Mouse (Mus musculus) left cerebral cortex, postnatal 25 days (tissue): Measurements from ENCODE around the gene Mettl13. TPM values are rescaled to one million over a fixed set of nuclear protein-coding genes. Genes with fewer than 3 reads are reported as not detected.
A peak's percentile ranks its signal among the peaks of the same experiment; 100 is the strongest.

Experiments
- DNase-seq, 2 experiments: peaks; one replicate each; pipeline ENCODE4 v3.0.0; 2022; ENCODE audit warnings: low spot score in 2 of 2, mixed read lengths in 1 of 2
- intact Hi-C: fragments of 180-260 bp; cut with DNase I; formaldehyde crosslinking; loops from one replicate; pipeline ENCODE4 v1.15.1; 2025
- total RNA-seq, 2 experiments: library from RNA; stranded (reverse); gene quantifications; 2 replicates each; pipeline ENCODE4 v1.2.3; 2021

Mettl13 gene
- total RNA-seq, 2 experiments from 2014 or later = 10.5 to 10.7 TPM

DNA sequence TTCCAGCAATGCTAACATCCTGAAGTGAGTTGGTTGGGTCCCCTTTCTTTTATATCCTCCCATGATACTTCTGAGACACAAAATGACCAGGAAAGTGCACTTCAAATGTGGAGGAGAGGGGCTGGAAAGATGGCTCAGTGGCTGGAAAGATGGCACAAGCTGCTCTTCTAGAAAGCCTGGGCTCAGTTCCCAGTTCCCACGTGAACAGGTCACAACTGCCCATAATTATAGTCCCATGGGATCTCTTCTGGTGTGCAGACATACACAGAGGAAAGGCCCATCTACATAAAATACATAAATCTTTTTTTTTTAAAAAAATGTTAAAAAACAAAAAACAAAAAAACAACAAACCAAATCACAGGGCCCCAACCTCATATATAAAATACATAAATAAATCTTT lies 5.1 kb downstream of the Mettl13 start:
- no peak for DNase-seq
- intact Hi-C loops = no loop called here

DNA sequence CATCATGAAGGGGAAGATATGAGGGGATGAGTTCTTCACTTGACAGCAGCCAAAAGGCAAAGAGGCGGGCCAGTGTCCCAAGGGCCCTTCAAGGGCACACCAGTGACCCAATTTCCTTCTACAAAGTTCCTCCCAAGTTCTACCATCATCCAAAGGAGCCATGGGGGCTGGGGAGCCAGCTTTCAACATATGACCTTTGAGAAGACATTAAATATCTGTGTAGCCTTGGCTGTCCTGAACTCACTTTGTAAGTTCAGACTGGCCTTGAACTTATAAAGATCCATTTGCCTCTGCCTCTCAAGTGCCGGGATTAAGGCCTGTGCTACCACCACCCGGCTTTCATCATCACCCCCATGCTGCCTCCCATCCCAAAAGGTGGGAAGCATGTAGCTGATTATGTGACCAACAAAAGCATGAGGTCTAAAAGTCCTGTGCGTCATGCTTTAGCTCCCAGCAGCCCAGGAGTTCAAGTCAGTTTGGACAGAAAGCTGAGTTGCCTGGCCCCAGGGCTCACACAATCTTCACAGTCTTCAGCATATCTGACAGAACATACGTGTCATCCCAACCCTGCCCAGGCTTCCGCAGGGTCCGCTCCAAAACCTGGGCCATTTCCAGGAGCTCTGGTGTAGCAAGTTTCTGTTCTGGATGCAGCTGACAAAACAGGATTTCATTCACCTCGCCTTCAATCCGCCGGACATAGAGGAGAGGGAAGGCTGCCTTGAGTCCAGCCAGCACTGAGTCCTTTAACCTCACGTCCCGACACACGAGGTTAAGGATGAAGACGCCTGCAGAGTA lies 14.4 kb downstream of the Mettl13 start:
- intact Hi-C loops = loop anchor here (10.0 kb wide), 1 partner anchor 559 kb away; the partner anchor contains the start of gene 4930558K02Rik
- no peak for DNase-seq

DNA sequence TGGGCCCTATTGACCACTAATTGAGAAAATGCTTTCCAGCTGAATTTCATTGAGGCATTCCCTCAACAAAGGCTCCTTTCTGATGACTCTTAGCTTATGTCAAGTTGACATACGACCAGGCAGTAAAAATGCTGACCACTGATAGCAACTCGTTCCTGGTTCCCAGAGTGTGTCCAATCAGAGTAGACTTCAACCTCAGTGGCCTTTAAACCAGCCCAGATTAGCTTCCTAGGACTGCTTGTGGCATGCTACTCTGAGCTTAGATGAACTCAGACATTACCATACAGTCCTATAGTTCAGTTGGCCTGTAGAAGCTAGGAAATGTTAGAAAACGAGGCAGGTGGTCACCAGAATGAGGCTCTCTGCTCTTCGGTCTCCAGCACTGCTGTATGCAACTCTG lies 16.0 kb downstream of the Mettl13 start:
- DNase-seq = no peak
- intact Hi-C loops = loop anchor here (10.0 kb wide), 1 partner anchor 558 kb away; the partner anchor contains the start of gene 4930558K02Rik

DNA sequence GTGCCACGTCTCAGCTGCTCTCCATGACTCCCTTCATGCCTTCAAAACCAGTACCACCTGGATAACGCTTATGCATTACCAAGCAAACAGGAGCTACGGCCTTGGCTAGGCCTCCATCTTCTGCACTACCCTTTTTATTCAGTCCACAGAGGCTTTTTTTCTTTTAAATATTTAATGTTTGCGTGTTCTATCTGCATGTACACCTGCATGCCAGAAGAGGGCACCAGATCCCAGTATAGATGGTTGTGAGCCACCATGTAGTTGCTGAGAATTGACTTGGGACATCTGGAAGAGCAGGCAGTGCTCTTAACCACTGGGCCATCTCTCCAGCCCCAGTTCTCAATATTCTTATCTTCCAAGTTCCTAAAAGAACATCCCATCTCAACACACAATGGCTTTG lies 16.8 kb downstream of the Mettl13 start:
- no peak for DNase-seq
- intact Hi-C loops = loop anchor here (10.0 kb wide), 1 partner anchor 557 kb away; the partner anchor contains the start of gene 4930558K02Rik

DNA sequence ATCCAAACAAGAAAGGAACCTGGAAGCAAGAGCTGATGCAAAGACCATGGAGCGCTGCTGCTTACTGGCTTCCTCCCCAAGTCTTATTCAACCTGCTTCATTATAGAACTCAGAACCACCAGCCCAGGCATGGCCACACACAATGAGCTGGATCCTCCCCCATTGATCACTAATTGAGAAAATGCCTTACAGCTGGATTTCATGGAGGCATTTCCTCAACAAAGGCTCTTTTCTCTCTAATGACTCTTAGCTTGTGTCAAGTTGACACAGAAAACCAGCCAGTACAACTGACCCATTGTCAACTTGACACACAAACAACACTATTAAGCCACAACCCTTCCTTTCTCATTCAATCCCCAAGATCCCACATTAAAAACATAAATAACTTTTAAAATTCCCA lies 17.7 kb downstream of the Mettl13 start:
- intact Hi-C loops = loop anchor here (10.0 kb wide), 1 partner anchor 556 kb away; the partner anchor contains the start of gene 4930558K02Rik
- no peak for DNase-seq

DNA sequence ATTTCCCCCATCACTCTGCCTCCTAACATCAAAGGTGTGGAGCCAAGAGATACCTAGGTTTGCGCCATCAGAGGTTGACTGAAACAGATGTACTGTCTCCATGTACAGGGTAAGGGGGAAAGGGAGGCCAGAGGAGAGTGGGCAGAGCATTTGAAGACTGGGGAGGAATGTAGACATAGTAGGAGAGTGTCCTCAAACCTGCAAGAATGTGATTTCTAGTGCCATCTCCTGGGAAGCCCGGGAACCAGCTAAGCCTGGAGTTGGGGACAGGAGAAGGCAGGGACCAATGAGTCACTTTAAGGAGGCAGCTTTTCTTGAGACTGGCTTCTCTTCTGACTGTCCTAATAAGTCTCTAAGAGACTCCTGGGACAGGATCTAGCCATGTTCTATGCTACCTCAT lies 18.7 kb downstream of the Mettl13 start:
- peak; percentile 21 to 44 for DNase-seq
- intact Hi-C loops = loop anchor here (1.0 to 10.0 kb wide), 2 partner anchors 171 to 555 kb away; partner anchors contain the start of gene 4930558K02Rik

DNA sequence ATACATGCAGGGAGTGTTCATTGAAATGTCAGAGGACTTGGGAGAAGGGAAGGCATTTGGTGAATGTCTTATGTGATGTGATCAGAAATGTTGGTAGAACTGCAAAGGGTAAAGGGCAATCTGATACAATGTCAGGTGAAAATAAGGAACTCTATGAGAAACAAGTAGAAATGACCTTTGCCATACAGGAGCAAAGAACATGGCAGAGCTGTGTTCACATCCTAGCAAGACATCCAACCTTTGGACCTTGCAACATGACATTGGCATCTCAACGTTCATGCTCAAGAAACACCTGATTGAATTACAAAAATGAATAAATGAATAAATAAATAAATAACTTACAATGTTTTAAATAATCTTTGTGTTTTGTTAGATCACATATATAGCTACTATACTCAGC lies 33.2 kb downstream of the Mettl13 start:
- no peak for DNase-seq
- intact Hi-C loops = no loop called here

DNA sequence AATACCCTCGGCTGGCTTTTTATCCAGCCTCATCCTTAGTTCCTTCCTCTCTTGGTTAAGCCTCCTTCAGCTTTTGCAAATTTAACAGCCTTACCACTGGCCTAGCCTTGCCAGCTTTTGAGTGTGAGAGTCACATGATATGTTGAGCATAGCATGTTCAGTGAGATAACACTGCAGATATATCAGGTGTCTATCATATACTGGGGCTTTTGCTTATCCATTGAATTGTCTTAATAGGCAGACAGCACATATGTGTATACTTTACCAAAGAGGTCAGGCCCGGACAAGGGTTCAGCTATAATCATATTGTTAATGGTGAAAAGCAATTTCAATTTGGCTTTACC lies 38.4 kb downstream of the Mettl13 start:
- no peak for DNase-seq
- intact Hi-C loops = no loop called here

DNA sequence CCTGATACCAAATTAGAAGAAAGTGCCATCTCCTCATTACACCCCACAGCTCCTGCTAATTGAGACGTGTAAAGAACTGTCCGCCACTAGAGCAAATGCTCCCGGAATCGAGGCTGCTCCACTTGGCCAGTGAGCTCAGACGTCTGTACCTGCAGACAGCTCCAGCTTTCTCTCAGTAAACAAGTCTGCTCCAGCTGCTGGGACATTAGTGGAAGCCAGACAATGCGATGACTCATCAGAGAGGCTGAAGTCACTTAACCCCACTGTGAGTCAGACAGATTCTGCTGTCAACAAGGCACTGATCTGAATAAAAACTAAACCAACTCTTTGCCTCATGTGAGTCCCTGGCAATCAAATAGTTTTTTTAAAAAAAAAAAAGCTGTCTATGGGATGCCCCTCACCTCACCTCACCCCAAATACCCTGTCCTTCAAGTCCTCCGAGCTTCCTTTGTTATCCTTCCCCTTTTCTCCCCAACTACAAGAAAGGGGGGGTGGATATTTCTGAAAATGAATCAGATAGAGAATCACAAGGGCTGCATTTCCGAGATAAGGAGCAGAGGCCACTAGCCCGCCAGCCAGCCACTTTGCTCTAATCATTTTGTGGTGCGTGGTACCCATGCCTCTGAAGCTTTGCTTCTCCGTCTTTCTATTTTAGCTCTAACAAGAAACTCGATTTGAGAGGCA lies 38.9 kb downstream of the Mettl13 start:
- intact Hi-C loops = no loop called here
- DNase-seq = peak in 1 of 2 experiments; percentile 36

DNA sequence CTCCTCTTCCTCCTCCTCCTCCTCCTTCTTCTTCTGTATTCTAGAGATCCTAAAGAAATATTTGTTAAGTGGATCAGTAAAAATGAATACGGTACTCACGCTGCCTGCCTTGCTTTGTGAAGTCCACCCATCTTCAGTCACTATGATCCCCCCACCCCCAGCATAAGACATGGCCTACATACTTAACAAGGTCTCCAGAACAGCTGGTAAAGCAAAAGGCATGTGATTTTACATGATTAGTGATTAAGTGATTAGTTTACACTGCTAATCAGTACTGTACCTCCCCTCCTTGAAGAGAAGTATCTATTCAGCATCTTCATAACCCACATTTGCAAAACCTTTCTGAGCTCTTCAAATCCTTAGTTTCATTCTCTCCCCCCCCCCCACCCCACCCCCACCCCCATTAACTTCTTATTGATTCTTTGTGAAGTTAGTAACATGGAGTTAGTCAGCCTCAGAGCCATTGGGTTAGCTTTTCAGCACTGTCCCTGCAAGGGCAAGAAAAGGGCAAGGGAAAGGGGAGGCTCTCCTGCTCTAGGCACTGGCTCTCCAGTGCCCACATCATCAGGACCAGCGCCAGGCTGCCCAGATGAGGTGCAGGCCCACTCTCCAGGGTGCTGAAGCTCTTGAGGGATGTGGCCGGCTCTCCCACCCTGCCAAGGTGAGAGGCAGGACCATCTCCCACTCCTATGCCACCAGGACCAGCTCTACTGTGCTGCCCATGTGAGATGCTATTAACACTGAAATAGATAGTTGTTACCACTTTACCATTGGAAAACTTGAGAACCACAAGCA lies 39.9 kb downstream of the Mettl13 start:
- intact Hi-C loops = no loop called here
- no peak for DNase-seq

DNA sequence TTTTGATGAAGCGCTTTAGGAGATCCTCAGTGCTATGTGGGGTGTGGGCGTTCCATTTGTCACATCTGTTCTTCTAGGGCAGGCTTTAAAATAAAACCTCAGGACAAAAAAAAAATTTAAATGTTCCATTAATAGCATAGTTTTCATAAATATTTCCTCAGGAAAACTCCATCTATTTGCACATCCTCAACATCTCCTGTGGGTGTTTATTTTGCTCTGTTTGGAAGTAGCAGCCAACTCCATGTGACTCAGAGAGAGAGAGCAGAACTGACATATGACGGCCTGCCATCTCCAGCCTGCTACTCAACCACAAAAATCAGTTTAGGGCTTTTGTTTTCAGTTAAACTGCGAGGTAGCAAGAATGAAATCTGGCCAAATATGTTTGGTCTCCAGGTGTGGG lies 41.8 kb downstream of the Mettl13 start:
- DNase-seq = peak; percentile 9 to 57
- intact Hi-C loops = no loop called here

DNA sequence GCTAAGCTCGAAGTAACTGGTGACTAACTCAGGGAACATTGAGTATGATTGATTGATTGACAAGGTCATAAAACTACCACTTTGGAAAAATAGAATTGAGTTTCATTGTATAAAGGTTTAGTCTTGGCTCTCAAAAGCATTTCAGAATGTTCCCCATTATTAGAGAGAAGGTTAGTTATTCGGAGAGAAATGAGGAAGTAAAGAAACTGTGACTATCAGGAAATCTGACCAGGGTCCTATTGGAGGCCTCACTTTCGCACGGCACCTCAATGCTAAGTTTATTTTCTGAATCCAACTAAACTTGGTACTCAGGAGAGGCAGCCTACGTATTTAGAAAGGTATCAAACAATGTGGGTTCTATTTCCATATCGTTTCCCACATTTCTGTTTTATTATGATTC lies 42.7 kb downstream of the Mettl13 start:
- intact Hi-C loops = no loop called here
- no peak for DNase-seq

Other genes starting within 250 kb of the Mettl13 start
- 10 to 100 TPM; 87.6 to 94.1 TPM for gene Dnm3, start 70.5 kb downstream of the Mettl13 start, total RNA-seq
- gene Vamp4, start 22.0 kb upstream of the Mettl13 start, total RNA-seq = 100 to 1,000 TPM; 111 TPM
- gene Myoc, start 90.6 kb upstream of the Mettl13 start, total RNA-seq = 1 to 10 TPM; 5.4 to 7.3 TPM
- gene Myocos, start 109.7 kb upstream of the Mettl13 start, total RNA-seq = not detected
- gene Prrc2c, start 192.0 kb upstream of the Mettl13 start, total RNA-seq = 100 to 1,000 TPM; 190 to 226 TPM